Mouse (Mus musculus): ENCODE data around the gene Atp2b4. TPM values are rescaled to one million over a fixed set of nuclear protein-coding genes. Genes with fewer than 3 reads are reported as not detected.

Gene Atp2b4
- polyA plus RNA-seq, 1 experiment from 2014 or later = 10.4 TPM

- no peaks in the 10 kb centered on the region for H3K27me3 ChIP-seq
- peaks cover 8% of the 10 kb centered on the region; the same call in 1 of the 2 replicates for H3K4me1 ChIP-seq
- ATAC-seq (replicated peaks) = no peak
- H3K9me3 ChIP-seq = no peaks in the 10 kb centered on the region
- no peak overlapping the region for H3K4me2 ChIP-seq (replicated peaks)
- WGBS = 24% methylated on average over 11 of the region's 11 CpGs
- no peak overlapping the region for H3K27ac ChIP-seq (replicated peaks)
- H3K36me3 ChIP-seq = no peaks in the 10 kb centered on the region
- H3K9ac ChIP-seq (replicated peaks) = no peak overlapping the region
- no peak overlapping the region for H3K4me3 ChIP-seq
Measured at GRCm38 (mm10) chr1:133766901-133767529, 33.8 kb downstream of the Atp2b4 start.

DNA sequence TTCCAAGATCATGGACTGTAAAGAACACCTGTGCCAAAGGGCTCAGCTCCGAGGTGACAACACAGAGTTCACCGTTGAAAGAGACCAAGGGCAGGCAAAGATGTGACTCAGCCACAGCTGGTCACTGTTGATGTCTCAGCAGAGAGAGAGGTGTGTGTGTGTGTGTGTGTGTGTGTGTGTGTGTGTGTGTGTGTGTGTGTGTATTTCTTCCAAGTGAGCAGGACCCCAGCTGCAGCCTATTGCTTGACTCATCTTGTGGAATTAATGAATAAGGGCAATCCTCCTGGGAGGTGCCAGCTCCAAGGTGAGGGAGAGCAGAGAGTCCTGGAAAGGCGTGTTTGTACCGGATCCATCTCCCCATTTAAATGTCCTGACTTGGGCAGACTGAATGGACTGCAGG is 35.5 kb downstream of the Atp2b4 start:
- Histone ChIP-seq H3K4me3 (no peak overlapping the region), H3K27ac (replicated peaks) (no peak overlapping the region), H3K36me3 (no peaks in the 10 kb centered on the region), H3K9ac (replicated peaks) (no peak overlapping the region), H3K4me2 (replicated peaks) (no peak overlapping the region), H3K9me3 (no peaks in the 10 kb centered on the region), H3K4me1 (peaks cover 8% of the 10 kb centered on the region; the same call in 1 of the 2 replicates), H3K27me3 (no peaks in the 10 kb centered on the region)
- 74% methylated on average over 4 of the region's 4 CpGs for WGBS
- ATAC-seq (replicated peaks) = no peak

GRCm38 (mm10) chr1:133762946-133763422 is 37.9 kb downstream of the Atp2b4 start:
- H3K36me3 ChIP-seq = no peaks in the 10 kb centered on the region
- 0 out of 2 replicates have a peak, but pooled peaks have one; percentile 46 for ATAC-seq (replicated peaks)
- no peaks in the 10 kb centered on the region for H3K27me3 ChIP-seq
- H3K9ac ChIP-seq (replicated peaks) = no peak overlapping the region
- H3K4me3 ChIP-seq = no peak overlapping the region
- no peaks in the 10 kb centered on the region for H3K9me3 ChIP-seq
- H3K27ac ChIP-seq (replicated peaks) = 0 out of 2 replicates have a peak overlapping the region, but pooled peaks have one; percentile 14
- H3K4me2 ChIP-seq (replicated peaks) = no peak overlapping the region
- WGBS = 31% methylated on average over 5 of the region's 5 CpGs
- H3K4me1 ChIP-seq = peaks cover 8% of the 10 kb centered on the region; the same call in 1 of the 2 replicates

DNA sequence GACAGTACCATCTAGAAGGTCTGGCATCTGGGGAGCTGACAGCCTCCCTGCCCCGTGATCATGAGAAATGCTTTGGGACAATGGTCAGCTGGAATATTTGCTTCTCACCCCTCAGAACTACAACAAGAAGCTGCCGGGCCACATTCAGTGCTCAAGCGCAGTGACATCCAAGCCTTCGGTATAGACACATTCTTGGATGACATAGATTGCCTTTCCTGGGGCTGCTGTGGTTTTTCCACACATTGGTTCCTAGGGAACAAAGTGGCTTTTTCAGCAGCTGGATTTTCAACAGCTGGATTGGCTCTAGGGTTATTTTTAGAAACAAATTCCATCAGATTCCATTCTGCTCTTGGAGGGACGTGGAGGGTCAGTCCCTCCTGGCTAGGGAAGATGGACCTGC is 39.6 kb downstream of the Atp2b4 start:
- H3K9me3 ChIP-seq = no peaks in the 10 kb centered on the region
- no peak overlapping the region for H3K4me2 ChIP-seq (replicated peaks)
- H3K4me3 ChIP-seq = no peak overlapping the region
- peaks cover 8% of the 10 kb centered on the region; the same call in 1 of the 2 replicates for H3K4me1 ChIP-seq
- H3K9ac ChIP-seq (replicated peaks) = no peak overlapping the region
- no peak overlapping the region for H3K27ac ChIP-seq (replicated peaks)
- H3K27me3 ChIP-seq = no peaks in the 10 kb centered on the region
- WGBS = 90% methylated on average over 5 of the region's 5 CpGs
- no peaks in the 10 kb centered on the region for H3K36me3 ChIP-seq
- no peak for ATAC-seq (replicated peaks)

- no peak overlapping the region for H3K4me3 ChIP-seq
- H3K36me3 ChIP-seq = no peaks in the 10 kb centered on the region
- no peak overlapping the region for H3K27ac ChIP-seq (replicated peaks)
- no peak overlapping the region for H3K9ac ChIP-seq (replicated peaks)
- no peak for ATAC-seq (replicated peaks)
- H3K4me1 ChIP-seq = no peaks in the 10 kb centered on the region
- no peaks in the 10 kb centered on the region for H3K9me3 ChIP-seq
- 82% methylated on average over 4 of the region's 4 CpGs for WGBS
- H3K4me2 ChIP-seq (replicated peaks) = no peak overlapping the region
- no peaks in the 10 kb centered on the region for H3K27me3 ChIP-seq
Measured at GRCm38 (mm10) chr1:133754317-133754868, 46.4 kb downstream of the Atp2b4 start.

DNA sequence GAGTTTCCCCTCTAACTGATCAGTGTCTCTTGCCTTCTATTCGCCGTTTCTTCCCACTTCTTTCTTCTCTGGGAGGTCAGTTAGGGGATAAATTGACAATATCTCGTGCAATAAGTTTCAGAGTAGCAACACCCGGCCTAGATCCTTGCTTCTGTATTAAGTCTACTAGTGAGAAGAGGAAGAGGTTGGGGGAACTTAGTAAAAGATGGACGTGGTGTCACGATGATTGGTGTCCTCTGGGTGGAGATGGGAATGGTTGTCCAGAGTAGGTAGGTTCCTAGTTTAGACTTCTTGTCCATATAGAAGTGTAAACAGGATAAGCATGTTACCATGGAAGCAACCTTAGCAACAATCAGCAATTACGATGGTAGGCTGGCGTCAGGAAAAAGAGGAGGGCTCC is 47.5 kb downstream of the Atp2b4 start:
- Histone ChIP-seq H3K27ac (replicated peaks) (no peak overlapping the region), H3K4me1 (no peaks in the 10 kb centered on the region), H3K27me3 (no peaks in the 10 kb centered on the region), H3K36me3 (no peaks in the 10 kb centered on the region), H3K4me3 (no peak overlapping the region), H3K4me2 (replicated peaks) (no peak overlapping the region), H3K9ac (replicated peaks) (no peak overlapping the region), H3K9me3 (no peaks in the 10 kb centered on the region)
- no peak for ATAC-seq (replicated peaks)
- 80% methylated on average over 8 of the region's 8 CpGs for WGBS

DNA sequence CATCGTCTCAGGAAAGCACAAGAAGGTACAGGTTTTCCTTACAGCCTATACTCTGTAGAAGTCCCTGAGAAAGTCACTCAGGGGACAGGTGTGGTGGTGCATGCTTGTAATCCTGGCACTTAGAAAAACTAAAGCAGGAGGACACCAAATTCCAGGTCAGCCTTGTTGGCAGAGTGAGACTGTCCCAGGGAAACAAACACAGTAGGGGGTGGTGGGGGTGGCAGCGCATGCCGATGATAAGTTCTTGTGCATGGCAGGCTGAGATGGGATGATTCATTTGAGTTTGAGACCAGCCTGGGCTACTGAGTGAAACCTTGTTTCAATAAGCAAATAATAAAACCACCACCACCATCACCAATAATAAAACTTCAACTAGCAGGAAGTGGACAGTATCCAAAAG is 49.2 kb downstream of the Atp2b4 start:
- no peaks in the 10 kb centered on the region for H3K27me3 ChIP-seq
- 90% methylated on average over 3 of the region's 3 CpGs for WGBS
- no peak for ATAC-seq (replicated peaks)
- H3K4me1 ChIP-seq = no peaks in the 10 kb centered on the region
- no peaks in the 10 kb centered on the region for H3K36me3 ChIP-seq
- H3K4me3 ChIP-seq = no peak overlapping the region
- H3K27ac ChIP-seq (replicated peaks) = no peak overlapping the region
- no peaks in the 10 kb centered on the region for H3K9me3 ChIP-seq
- no peak overlapping the region for H3K4me2 ChIP-seq (replicated peaks)
- no peak overlapping the region for H3K9ac ChIP-seq (replicated peaks)

DNA sequence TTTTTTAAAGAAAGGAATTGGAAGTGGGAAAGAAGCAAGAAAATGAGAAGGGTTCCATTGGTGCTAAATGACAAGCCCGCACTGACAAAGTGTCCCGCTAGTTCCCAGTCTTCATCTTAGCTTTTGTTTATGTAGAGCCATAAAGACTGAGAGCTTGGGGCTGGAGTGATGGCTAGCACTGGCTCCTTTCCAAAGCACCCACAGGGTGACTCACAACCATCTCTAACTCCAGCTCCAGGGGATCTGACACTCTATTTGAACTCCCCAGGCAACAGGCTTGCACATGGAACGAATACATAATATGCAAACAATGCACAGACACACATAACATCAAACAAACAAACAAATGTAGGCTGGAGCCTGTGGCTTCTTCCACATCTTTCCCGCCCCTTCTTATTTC is 50.9 kb downstream of the Atp2b4 start:
- ATAC-seq (replicated peaks) = no peak
- no peak overlapping the region for H3K9ac ChIP-seq (replicated peaks)

DNA sequence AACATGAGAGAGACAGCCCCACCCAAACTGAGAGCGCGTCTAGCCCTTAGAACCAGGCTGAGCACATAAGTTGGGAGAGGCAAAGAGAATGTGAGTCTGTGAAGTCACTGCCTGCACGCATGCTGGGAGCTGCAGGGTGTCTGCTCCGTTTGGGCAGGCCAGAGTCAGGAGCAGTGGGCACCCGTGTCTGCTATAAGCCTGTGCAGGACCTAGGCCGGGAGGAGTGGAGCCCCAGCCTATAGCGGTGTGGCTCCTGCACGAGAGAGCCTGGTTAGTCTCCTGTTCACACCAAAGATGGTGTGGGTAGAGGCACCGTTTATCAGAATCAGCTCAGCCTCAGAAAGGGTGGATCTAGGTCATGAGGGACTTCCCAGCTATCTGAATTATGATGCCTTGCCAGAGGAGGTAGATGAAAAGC is 55.8 kb downstream of the Atp2b4 start:
- no peak for ATAC-seq (replicated peaks)
- no peaks in the 10 kb centered on the region for H3K9me3 ChIP-seq
- no peak overlapping the region for H3K4me2 ChIP-seq (replicated peaks)
- no peaks in the 10 kb centered on the region for H3K36me3 ChIP-seq
- peaks cover 27% of the 10 kb centered on the region for H3K4me1 ChIP-seq
- H3K27me3 ChIP-seq = no peaks in the 10 kb centered on the region
- 49% methylated on average over 9 of the region's 9 CpGs for WGBS
- H3K27ac ChIP-seq (replicated peaks) = peak overlapping the region; percentile 2; the same call in 1 of the 2 replicates
- H3K9ac ChIP-seq (replicated peaks) = no peak overlapping the region; the same call in 1 of the 2 replicates
- H3K4me3 ChIP-seq = no peak overlapping the region

More for the DNA sequence above, 50.9 kb downstream of the Atp2b4 start:
- Histone ChIP-seq H3K27ac (replicated peaks) (no peak overlapping the region), H3K4me3 (no peak overlapping the region), H3K4me2 (replicated peaks) (no peak overlapping the region), H3K4me1 (peaks cover 3% of the 10 kb centered on the region), H3K9me3 (no peaks in the 10 kb centered on the region), H3K36me3 (no peaks in the 10 kb centered on the region), H3K27me3 (no peaks in the 10 kb centered on the region)
- 83% methylated on average over 4 of the region's 4 CpGs for WGBS

- H3K9me3 ChIP-seq = no peaks in the 10 kb centered on the region
- H3K27me3 ChIP-seq = no peaks in the 10 kb centered on the region
- no peak overlapping the region for H3K4me3 ChIP-seq
- no peaks in the 10 kb centered on the region for H3K36me3 ChIP-seq
- H3K4me1 ChIP-seq = peaks cover 27% of the 10 kb centered on the region
- H3K4me2 ChIP-seq (replicated peaks) = no peak overlapping the region
- WGBS = 38% methylated on average over 4 of the region's 4 CpGs
- peak overlapping the region; percentile 2; the same call in 1 of the 2 replicates for H3K27ac ChIP-seq (replicated peaks)
- H3K9ac ChIP-seq (replicated peaks) = no peak overlapping the region
- ATAC-seq (replicated peaks) = no peak; the same call in 1 of the 2 replicates
Measured at GRCm38 (mm10) chr1:133744609-133745008, 56.2 kb downstream of the Atp2b4 start.

- Histone ChIP-seq H3K27ac (replicated peaks) (no peak overlapping the region), H3K4me2 (replicated peaks) (no peak overlapping the region), H3K9ac (replicated peaks) (no peak overlapping the region), H3K36me3 (no peaks in the 10 kb centered on the region), H3K4me1 (peaks cover 27% of the 10 kb centered on the region), H3K4me3 (no peak overlapping the region), H3K9me3 (no peaks in the 10 kb centered on the region), H3K27me3 (no peaks in the 10 kb centered on the region)
- 28% methylated on average over 8 of the region's 8 CpGs for WGBS
- ATAC-seq (replicated peaks) = no peak
Measured at GRCm38 (mm10) chr1:133742517-133742916, 58.3 kb downstream of the Atp2b4 start.

DNA sequence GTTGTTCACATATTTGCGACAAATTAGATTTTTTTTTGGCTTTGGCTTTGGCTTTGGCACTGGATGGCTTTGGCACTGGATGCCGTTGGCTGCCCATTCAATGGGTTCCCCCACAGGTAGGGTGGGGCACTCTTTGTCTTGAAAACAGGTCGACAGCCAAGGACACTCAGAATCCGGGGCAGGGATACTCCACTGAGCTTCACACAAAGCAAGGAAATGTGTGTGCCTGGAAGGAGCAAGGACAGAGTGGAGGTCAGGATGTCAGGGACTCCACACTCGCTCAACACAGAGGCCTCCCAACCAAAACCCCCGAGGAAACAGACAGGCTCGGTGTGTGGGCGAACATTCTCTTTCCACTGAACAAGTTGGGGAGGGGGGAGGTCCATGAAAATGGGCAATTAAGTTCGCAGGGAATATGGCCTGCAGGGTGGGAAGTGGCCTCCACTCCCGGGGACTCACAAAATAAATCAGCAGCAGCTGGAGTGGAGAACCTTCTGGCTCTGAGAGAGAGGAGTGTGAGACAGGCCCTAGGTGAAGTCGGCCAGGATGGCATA is 58.9 kb downstream of the Atp2b4 start:
- 32% methylated on average over 11 of the region's 11 CpGs for WGBS
- no peak overlapping the region for H3K9ac ChIP-seq (replicated peaks)
- no peak overlapping the region for H3K4me3 ChIP-seq
- H3K4me2 ChIP-seq (replicated peaks) = no peak overlapping the region
- peaks cover 27% of the 10 kb centered on the region for H3K4me1 ChIP-seq
- H3K27ac ChIP-seq (replicated peaks) = no peak overlapping the region
- no peaks in the 10 kb centered on the region for H3K9me3 ChIP-seq
- no peaks in the 10 kb centered on the region for H3K27me3 ChIP-seq
- ATAC-seq (replicated peaks) = no peak
- no peaks in the 10 kb centered on the region for H3K36me3 ChIP-seq
